Mouse (Mus musculus): ENCODE measurements at regions not wholly inside any gene's neighbourhood (a gene's known extent, or its start where the extent isn't known, plus 50 kb on each side); places are given as distances from the start of the nearest gene placed in this dataset.

DNA sequence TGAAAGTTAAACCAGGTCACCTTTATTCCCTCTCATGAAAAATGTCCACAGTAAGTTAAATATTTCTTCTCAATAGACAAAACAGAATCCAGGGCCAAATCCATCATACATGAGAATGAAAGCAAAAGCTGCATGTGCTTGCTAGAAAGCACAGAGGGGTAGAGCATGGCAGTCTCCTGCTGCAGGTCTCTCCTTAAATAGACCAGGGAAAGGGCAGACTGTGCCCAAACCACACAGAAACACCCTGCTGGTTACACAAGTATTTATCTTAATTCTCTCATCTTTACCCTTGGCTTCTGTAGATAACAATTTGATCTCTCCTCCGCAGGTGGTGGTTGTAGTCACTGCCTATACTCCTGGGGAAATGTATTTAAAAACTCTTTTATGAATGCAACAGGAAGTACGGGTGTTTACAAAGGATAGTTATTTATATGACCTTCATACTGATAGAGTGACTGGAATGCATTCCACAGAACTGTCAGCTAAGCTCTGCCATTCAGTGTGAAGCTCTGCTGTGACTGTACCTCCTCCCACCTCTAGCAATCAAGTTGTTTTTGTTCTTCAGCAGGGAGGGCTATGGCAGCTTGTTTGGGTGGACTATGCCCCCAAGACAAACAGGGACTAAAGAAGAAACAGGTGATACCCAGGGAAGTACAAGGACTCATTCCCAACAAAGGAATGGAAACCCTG, 538.4 kb upstream of the Nrsn1 start:
- peak overlapping the region; percentile 71 for H3K27ac ChIP-seq (ENCODE audit: low read depth)
- H3K27me3 ChIP-seq (ENCODE audit: control insufficient read depth, insufficient read depth, low read length), result no peaks in the 10 kb centered on the region
- 26% methylated on average over 2 of the region's 2 CpGs for WGBS
- H3K4me1 ChIP-seq (ENCODE audit: control insufficient read depth, insufficient read depth), result no peaks in the 10 kb centered on the region; the same call in 1 of the 2 replicates
- no peaks in the 10 kb centered on the region for H3K36me3 ChIP-seq (replicated peaks; ENCODE audit: control insufficient read depth, insufficient read depth, low read length)
- no peak overlapping the region for H3K9ac ChIP-seq (replicated peaks; ENCODE audit: low read depth, low read length)
- H3K4me3 ChIP-seq (ENCODE audit: low read depth, low read length), result no peak overlapping the region
- no peaks in the 10 kb centered on the region for H3K9me3 ChIP-seq (replicated peaks; ENCODE audit: control insufficient read depth, low read length)
- ATAC-seq (ENCODE audit: insufficient read depth, low read depth) (peak; percentile 94), DNase-seq (ENCODE audit: low spot score) (peak; percentile 70)
- TF ChIP-seq CTCF (IDR thresholded peaks at IDR 0.05; ENCODE audit: low read depth) (no peak), EP300 (IDR thresholded peaks at IDR 0.05; ENCODE audit: low read depth) (no peak)
- peak overlapping the region; percentile 2; the same call in 1 of the 2 replicates for H3K4me2 ChIP-seq (ENCODE audit: low read depth, low read length)

DNA sequence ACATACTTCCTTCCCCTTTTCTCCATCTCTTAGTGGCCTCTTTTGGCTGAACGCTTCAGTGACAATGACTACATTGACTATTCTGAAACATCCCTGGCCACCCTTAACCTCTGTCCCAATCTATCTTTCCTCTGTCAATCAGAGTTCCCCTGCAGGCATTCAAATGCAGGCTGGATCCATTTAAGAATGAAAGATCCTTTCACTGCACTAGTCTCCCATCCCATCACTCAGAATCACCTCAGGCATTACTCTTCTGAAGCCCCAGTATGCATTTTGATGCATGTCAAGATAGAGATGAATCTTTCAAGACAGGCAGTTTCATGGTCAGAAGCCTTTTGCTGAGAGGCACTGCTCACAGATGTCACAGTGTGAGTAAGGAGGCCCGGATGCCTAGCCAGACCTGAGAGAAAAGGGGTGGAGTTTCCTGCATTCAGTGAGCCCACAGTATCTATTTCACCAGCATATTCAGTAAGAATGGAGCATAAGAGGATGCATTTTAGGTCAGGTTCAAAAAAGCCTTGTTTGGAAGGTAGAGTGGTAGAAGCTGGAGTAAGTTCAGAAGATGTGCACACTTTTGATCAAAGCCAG, 523.0 kb upstream of the Nrsn1 start:
- Histone ChIP-seq H3K36me3 (replicated peaks; ENCODE audit: control insufficient read depth, insufficient read depth, low read length) (no peaks in the 10 kb centered on the region), H3K27ac (ENCODE audit: low read depth) (no peak overlapping the region), H3K27me3 (ENCODE audit: control insufficient read depth, insufficient read depth, low read length) (no peaks in the 10 kb centered on the region), H3K4me1 (ENCODE audit: control insufficient read depth, insufficient read depth) (no peaks in the 10 kb centered on the region), H3K4me3 (ENCODE audit: low read depth, low read length) (no peak overlapping the region), H3K9ac (replicated peaks; ENCODE audit: low read depth, low read length) (no peak overlapping the region), H3K4me2 (ENCODE audit: low read depth, low read length) (no peak overlapping the region), H3K9me3 (replicated peaks; ENCODE audit: control insufficient read depth, low read length) (no peaks in the 10 kb centered on the region)
- ATAC-seq (ENCODE audit: insufficient read depth, low read depth) (no peak), DNase-seq (ENCODE audit: low spot score) (no peak)
- 50% methylated on average over 2 of the region's 2 CpGs for WGBS
- TF ChIP-seq CTCF (IDR thresholded peaks at IDR 0.05; ENCODE audit: low read depth) (no peak), EP300 (IDR thresholded peaks at IDR 0.05; ENCODE audit: low read depth) (no peak)

DNA sequence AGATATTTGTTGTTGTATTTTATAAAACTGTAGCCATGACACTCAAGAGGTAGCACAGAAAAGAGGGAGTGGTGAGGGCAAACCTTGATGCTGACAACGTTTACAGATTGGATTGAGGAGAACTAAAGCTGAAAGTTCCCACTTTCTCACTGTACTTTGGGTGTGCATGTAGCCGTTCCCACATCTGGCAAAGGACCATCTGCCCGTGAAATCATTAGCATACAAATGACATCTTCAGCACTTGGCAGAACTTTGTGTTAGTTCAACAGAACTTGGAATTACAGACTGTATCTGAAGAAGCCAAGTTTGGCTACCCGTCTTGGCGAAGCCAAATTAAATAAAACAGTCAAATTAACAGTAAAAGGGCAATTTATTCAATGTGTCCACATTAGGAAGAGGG, 510.9 kb upstream of the Nrsn1 start:
- H3K9ac ChIP-seq (replicated peaks; ENCODE audit: low read depth, low read length), result no peak overlapping the region
- WGBS, result 71% methylated on average over 5 of the region's 5 CpGs
- no peaks in the 10 kb centered on the region for H3K36me3 ChIP-seq (replicated peaks; ENCODE audit: control insufficient read depth, insufficient read depth, low read length)
- ATAC-seq (ENCODE audit: insufficient read depth, low read depth), result no peak
- no peak overlapping the region for H3K27ac ChIP-seq (ENCODE audit: low read depth)
- no peaks in the 10 kb centered on the region for H3K4me1 ChIP-seq (ENCODE audit: control insufficient read depth, insufficient read depth)
- no peak overlapping the region for H3K4me3 ChIP-seq (ENCODE audit: low read depth, low read length)
- TF ChIP-seq EP300 (IDR thresholded peaks at IDR 0.05; ENCODE audit: low read depth), result no peak
- TF ChIP-seq CTCF (IDR thresholded peaks at IDR 0.05; ENCODE audit: low read depth), result no peak
- H3K4me2 ChIP-seq (ENCODE audit: low read depth, low read length), result no peak overlapping the region
- DNase-seq (ENCODE audit: low spot score), result no peak
- no peaks in the 10 kb centered on the region for H3K27me3 ChIP-seq (ENCODE audit: control insufficient read depth, insufficient read depth, low read length)
- no peaks in the 10 kb centered on the region for H3K9me3 ChIP-seq (replicated peaks; ENCODE audit: control insufficient read depth, low read length)

DNA sequence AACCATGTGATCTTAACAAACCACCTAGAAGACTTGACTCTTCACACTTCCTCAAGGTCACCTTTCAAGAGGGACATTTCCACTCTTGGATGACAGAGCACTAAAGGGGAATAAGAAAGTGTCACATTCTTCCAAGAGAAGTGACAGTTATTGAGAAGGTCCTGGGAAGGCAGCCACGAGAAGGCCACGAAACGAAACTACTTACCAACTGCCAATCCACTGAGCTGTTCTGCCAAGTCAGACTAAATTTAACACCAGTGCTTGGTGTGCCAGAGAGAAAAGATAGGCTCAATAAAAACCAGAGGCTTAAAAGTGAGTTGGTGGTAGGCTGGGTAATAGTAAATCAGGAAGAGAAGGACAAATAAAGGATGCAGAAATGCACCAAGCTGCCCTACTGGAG, 507.4 kb upstream of the Nrsn1 start:
- no peaks in the 10 kb centered on the region for H3K27me3 ChIP-seq (ENCODE audit: control insufficient read depth, insufficient read depth, low read length)
- no peaks in the 10 kb centered on the region for H3K4me1 ChIP-seq (ENCODE audit: control insufficient read depth, insufficient read depth)
- ATAC-seq (ENCODE audit: insufficient read depth, low read depth), result peak; percentile 80
- DNase-seq (ENCODE audit: low spot score), result peak; percentile 65
- TF ChIP-seq CTCF (IDR thresholded peaks at IDR 0.05; ENCODE audit: low read depth), result no peak
- TF ChIP-seq EP300 (IDR thresholded peaks at IDR 0.05; ENCODE audit: low read depth), result no peak
- peak overlapping the region; percentile 11; the same call in 1 of the 2 replicates for H3K4me2 ChIP-seq (ENCODE audit: low read depth, low read length)
- WGBS, result 35% methylated on average over 3 of the region's 3 CpGs
- H3K27ac ChIP-seq (ENCODE audit: low read depth), result peak overlapping the region; percentile 43
- no peaks in the 10 kb centered on the region for H3K9me3 ChIP-seq (replicated peaks; ENCODE audit: control insufficient read depth, low read length)
- H3K4me3 ChIP-seq (ENCODE audit: low read depth, low read length), result no peak overlapping the region
- H3K36me3 ChIP-seq (replicated peaks; ENCODE audit: control insufficient read depth, insufficient read depth, low read length), result no peaks in the 10 kb centered on the region
- H3K9ac ChIP-seq (replicated peaks; ENCODE audit: low read depth, low read length), result no peak overlapping the region

DNA sequence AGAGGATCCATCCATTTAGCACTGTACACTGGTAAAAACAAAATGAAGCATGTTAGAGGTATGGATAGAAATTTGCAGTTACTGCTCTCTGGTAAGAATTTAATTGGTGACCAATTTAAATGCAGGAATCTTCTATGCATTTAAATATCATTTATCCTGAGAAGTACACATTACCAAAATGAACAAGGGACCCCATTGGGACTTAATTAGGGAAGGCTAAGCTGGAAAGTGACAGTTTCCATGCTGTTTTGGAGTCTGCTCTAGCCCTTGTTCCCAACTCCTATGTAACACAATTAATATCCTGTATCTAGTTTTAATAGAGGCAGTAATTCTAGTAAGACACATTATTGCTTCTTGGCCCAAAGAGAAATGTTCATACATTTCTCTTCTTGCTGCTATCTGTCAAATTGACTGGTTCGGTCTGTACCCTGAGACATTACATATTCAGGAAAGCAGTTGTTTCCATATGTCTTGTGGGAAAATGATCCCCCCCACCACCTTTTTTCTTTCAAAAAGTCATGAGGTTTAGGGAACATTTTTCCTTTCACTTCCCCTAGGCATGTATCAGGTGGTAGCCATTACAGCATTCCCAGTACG, 504.4 kb upstream of the Nrsn1 start:
- WGBS, result 76% methylated on average over 2 of the region's 2 CpGs
- no peak overlapping the region for H3K9ac ChIP-seq (replicated peaks; ENCODE audit: low read depth, low read length)
- H3K27me3 ChIP-seq (ENCODE audit: control insufficient read depth, insufficient read depth, low read length), result no peaks in the 10 kb centered on the region
- H3K36me3 ChIP-seq (replicated peaks; ENCODE audit: control insufficient read depth, insufficient read depth, low read length), result no peaks in the 10 kb centered on the region
- H3K4me2 ChIP-seq (ENCODE audit: low read depth, low read length), result no peak overlapping the region
- TF ChIP-seq EP300 (IDR thresholded peaks at IDR 0.05; ENCODE audit: low read depth) (no peak), CTCF (IDR thresholded peaks at IDR 0.05; ENCODE audit: low read depth) (no peak)
- no peaks in the 10 kb centered on the region for H3K9me3 ChIP-seq (replicated peaks; ENCODE audit: control insufficient read depth, low read length)
- H3K4me3 ChIP-seq (ENCODE audit: low read depth, low read length), result no peak overlapping the region
- no peaks in the 10 kb centered on the region for H3K4me1 ChIP-seq (ENCODE audit: control insufficient read depth, insufficient read depth)
- DNase-seq (ENCODE audit: low spot score), result no peak
- H3K27ac ChIP-seq (ENCODE audit: low read depth), result no peak overlapping the region
- no peak for ATAC-seq (ENCODE audit: insufficient read depth, low read depth)

Measured in heart, postnatal 0 days (tissue).